Mouse (Mus musculus) stomach, embryonic 14.5 days (tissue): ENCODE data around the gene Zeb2. TPM values are rescaled to one million over a fixed set of nuclear protein-coding genes. Genes with fewer than 3 reads are reported as not detected.
"Not testable (repeated sequence)": the region's sequence is repeated elsewhere in the genome, so short reads cannot be mapped to it uniquely, and the experiment has no call there.

Source experiments
- ATAC-seq: fragments of 200-750 bp; cut with Nextera tagmentation; 2 replicates; pipeline ENCODE4 v1.8.0; 2017; ENCODE audit warnings: low read depth, moderate TSS enrichment; ENCODE audit not compliant: insufficient number of reproducible peaks, insufficient read depth, low FRiP score
- H3K27ac ChIP-seq: fragments of 300-500 bp; sonication (generic); 2 replicates; pipeline ENCODE4 v1.5.1; 2014; ENCODE audit warnings: mild to moderate bottlenecking, low read length, moderate library complexity, mixed read lengths
- H3K27me3 ChIP-seq: fragments of 300-500 bp; sonication (generic); 2 replicates; pipeline ENCODE4 v1.6.1; 2014; ENCODE audit warnings: low read length, control low read depth, mixed read lengths; ENCODE audit not compliant: control insufficient read depth, insufficient read depth
- H3K36me3 ChIP-seq: fragments of 300-500 bp; sonication (generic); 2 replicates; pipeline ENCODE4 v1.6.1; 2014; ENCODE audit warnings: mild to moderate bottlenecking, control low read depth, low read length, moderate library complexity, mixed read lengths; ENCODE audit not compliant: control insufficient read depth, insufficient read depth
- H3K4me1 ChIP-seq: fragments of 300-500 bp; sonication (generic); 2 replicates; pipeline ENCODE4 v1.6.1; 2014; ENCODE audit warnings: low read length, control low read depth, mixed read lengths; ENCODE audit not compliant: control insufficient read depth, insufficient read depth
- H3K4me2 ChIP-seq: fragments of 300-500 bp; sonication (generic); replicated peaks from 2 replicates; pipeline ENCODE4 v1.6.1; 2014; ENCODE audit warnings: low read depth, low read length, control low read depth
- H3K4me3 ChIP-seq: fragments of 300-500 bp; sonication (generic); 2 replicates; pipeline ENCODE4 v1.5.1; 2014; ENCODE audit warnings: low read depth, low read length, control low read depth
- H3K9ac ChIP-seq: fragments of 300-500 bp; sonication (generic); replicated peaks from 2 replicates; pipeline ENCODE4 v1.6.1; 2014; ENCODE audit warnings: low read depth, mild to moderate bottlenecking, control low read depth, low read length, moderate library complexity, mixed read lengths
- H3K9me3 ChIP-seq: fragments of 300-500 bp; sonication (generic); 2 replicates; pipeline ENCODE4 v1.6.1; 2016; ENCODE audit warnings: low read depth, low read length, control low read depth; ENCODE audit not compliant: control insufficient read depth
- WGBS: fragments of 180-500 bp; shearing (Covaris S2); extraction: QIAGEN DNeasy Blood & Tissue Kit; methylation state at CpG from one replicate; pipeline ENCODE4 v1.1.7; 2014; 5-methylcytosine and 5-hydroxymethylcytosine counted together
- polyA plus RNA-seq: library from polyadenylated mRNA; unstranded; fragments of >200 nt; fragmentation: Nextera tagmentation; extraction: Ambion mirVana; gene quantifications from 2 replicates; pipeline ENCODE4 v1.2.1, GENCODE M21; 2014

Zeb2 gene
- polyA plus RNA-seq, 1 experiment from 2014 or later: 73.2 TPM

DNA sequence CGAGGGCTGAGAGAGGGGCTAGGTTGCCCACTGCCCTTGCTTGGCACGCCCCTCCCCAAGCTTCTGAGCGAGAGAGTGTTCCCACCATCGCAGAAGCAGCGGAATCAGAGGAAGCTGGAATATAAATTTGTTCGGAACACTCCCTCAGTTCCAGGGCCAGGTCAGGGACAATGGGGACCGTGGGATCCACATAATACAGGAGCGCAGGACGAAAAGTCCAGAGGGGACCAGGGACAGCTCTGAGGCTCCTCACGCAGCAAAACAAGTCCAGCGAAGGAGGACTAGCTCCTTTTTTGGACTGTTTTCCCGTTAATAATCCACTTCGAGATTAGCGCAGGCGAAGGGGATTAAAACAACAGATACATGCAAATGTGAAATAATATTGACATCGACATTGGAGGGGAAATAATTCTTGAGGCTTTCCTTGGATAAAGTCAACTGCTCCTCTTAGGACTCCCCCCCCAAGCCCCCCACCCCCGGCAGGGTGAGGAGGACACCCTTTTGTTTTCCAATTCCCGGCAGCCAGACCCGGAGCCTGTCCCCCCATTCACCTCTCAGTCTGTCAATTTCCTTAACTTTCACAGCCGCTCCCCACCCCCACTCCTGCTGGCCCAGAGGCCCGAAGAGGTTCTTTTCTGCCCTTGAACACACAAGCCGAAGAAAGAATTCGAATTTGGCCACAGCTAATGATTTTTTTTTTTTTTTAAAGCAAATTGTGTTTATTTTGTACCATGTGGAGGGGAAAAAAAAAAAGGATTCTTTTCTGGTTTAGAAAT is 1.3 kb downstream of the Zeb2 start:
- H3K27me3 ChIP-seq: no peaks in the 10 kb centered on the region

DNA sequence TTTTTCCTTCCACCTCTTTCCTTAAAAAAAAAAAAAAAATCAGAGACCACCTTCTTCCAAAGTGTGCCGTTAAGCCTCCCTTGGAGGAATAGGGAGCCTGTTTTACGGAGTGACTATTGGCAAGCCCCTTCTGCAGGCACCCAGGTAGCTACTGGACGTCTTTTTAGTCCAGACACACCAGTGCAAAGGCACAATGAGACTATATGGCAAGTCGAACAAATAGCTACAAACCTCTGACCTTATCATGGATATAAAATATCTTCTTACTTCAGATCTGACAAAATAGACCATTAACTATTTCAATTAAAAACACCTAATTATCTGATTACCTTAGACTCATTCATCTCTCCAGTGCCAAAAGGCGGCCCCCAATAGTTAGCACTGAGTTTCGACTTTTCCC is 2.0 kb downstream of the Zeb2 start:
- Histone ChIP-seq H3K4me1 (peaks cover 3% of the 10 kb centered on the region; the same call in 1 of the 2 replicates), H3K9ac (peak overlapping the region; percentile 55; the same call in 1 of the 2 replicates), H3K27me3 (no peaks in the 10 kb centered on the region), H3K36me3 (no peaks in the 10 kb centered on the region), H3K4me3 (peak overlapping the region; percentile 52; the same call in 1 of the 2 replicates), H3K9me3 (no peaks in the 10 kb centered on the region), H3K4me2 (peak overlapping the region; percentile 77), H3K27ac (peak overlapping the region; percentile 88; the same call in 1 of the 2 replicates)
- no peak for ATAC-seq
- 19% methylated on average over 6 of the region's 6 CpGs for WGBS

More for the DNA sequence above, 1.3 kb downstream of the Zeb2 start:
- peak overlapping the region; percentile 52 for H3K4me3 ChIP-seq
- peak overlapping the region; percentile 77 for H3K4me2 ChIP-seq
- H3K9me3 ChIP-seq: no peaks in the 10 kb centered on the region
- no peak for ATAC-seq
- H3K4me1 ChIP-seq: peaks cover 3% of the 10 kb centered on the region; the same call in 1 of the 2 replicates
- peak overlapping the region; percentile 55 for H3K9ac ChIP-seq
- no peaks in the 10 kb centered on the region for H3K36me3 ChIP-seq
- H3K27ac ChIP-seq: peak overlapping the region; percentile 88
- 2% methylated on average over 23 of the region's 23 CpGs for WGBS

DNA sequence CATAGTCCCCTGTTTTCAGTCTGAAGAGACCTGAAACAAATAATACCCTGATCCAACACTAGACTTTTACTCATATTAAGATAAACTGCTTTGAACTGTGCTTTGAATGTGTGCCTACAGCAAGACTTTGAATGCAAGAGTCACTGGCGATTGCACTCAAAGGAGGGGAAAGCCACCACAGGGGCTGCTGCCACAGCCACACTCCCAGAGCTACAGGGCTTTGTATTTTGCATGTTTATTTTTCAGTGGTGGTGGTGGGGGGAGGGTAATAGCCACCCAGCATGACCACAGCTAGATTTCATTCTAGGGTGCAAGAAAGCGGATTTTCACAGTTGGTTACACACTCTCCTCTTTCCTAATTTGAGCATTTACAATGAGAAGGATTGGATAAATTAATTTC is 2.6 kb downstream of the Zeb2 start:
- H3K4me3 ChIP-seq: no peak overlapping the region
- H3K4me1 ChIP-seq: peaks cover 3% of the 10 kb centered on the region; the same call in 1 of the 2 replicates
- H3K36me3 ChIP-seq: no peaks in the 10 kb centered on the region
- no peak overlapping the region for H3K9ac ChIP-seq
- no peaks in the 10 kb centered on the region for H3K9me3 ChIP-seq
- no peaks in the 10 kb centered on the region for H3K27me3 ChIP-seq
- H3K27ac ChIP-seq: peak overlapping the region; percentile 17; the same call in 1 of the 2 replicates
- WGBS: 44% methylated on average over 2 of the region's 2 CpGs
- ATAC-seq: no peak
- peak overlapping the region; percentile 19 for H3K4me2 ChIP-seq

DNA sequence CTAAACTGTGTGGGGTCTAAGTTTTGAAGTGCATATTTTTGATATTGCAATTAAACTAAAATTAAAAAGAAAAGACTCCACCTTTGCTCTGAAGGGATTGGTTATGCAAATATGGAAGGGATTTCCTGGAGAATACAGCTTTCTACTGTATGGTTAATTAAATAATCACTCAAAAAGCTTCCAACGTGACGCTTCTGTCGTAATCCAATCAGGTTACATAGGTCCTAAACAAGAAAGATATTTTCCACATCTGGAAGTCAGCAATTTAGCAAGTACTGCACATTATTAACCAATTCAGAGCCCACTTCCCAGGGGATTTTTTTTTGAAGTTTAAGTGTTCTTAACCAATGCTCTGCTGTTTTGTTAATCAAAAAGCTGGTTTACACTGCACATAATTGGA is 3.3 kb downstream of the Zeb2 start:
- Histone ChIP-seq H3K27me3 (no peaks in the 10 kb centered on the region), H3K4me1 (peaks cover 3% of the 10 kb centered on the region; the same call in 1 of the 2 replicates), H3K4me3 (0 out of 2 replicates have a peak overlapping the region, but pooled peaks have one; percentile 15), H3K27ac (peak overlapping the region; percentile 66), H3K9me3 (no peaks in the 10 kb centered on the region), H3K36me3 (no peaks in the 10 kb centered on the region), H3K9ac (no peak overlapping the region; the same call in 1 of the 2 replicates), H3K4me2 (peak overlapping the region; percentile 27)
- ATAC-seq: no peak
- 40% methylated on average over 3 of the region's 3 CpGs for WGBS

DNA sequence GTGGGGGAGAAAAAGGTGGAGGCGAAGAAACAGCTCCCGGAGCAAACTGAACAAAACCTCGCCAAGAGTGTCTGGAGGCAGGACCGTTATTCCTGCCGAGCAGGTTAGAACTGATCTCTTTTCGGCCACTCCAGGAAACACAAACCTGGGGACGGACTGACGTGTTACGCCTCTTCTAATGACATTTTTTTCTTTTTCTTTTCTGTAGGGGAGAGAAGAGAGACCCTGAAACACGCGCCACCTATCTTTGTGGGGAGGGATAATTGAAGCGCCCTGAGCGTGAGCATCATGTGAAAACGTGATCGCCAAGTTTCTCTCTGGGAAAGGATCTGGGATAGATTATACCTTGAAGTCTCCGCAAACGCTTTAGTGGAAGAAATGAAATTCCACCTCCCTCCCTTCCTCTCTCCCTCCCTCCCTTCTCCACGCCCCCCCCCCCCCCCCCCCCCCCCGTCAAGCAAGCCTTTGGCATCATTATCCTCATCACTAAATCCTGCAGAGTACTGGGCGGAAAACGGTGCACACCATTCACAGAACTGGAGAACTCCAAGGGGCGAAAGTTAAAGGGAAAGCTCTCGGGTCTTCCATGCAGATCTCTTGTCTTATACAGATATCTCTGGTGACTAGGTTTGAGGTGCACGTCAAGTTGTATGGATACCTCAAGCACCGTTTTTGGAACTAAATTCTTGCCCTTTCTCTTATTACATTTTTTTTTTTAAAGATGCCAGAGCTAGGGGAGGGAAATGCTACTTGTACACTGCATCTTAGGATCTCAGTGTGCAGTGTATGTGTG is 4.1 kb downstream of the Zeb2 start:
- H3K4me2 ChIP-seq: peak overlapping the region; percentile 27
- WGBS: 1% methylated on average over 23 of the region's 25 CpGs
- H3K9ac ChIP-seq: peak overlapping the region; percentile 94
- peak overlapping the region; percentile 77 for H3K4me3 ChIP-seq
- H3K4me1 ChIP-seq: peaks cover 3% of the 10 kb centered on the region; the same call in 1 of the 2 replicates
- peak overlapping the region; percentile 96 for H3K27ac ChIP-seq
- ATAC-seq: no peak
- no peaks in the 10 kb centered on the region for H3K27me3 ChIP-seq
- no peaks in the 10 kb centered on the region for H3K9me3 ChIP-seq
- H3K36me3 ChIP-seq: no peaks in the 10 kb centered on the region

DNA sequence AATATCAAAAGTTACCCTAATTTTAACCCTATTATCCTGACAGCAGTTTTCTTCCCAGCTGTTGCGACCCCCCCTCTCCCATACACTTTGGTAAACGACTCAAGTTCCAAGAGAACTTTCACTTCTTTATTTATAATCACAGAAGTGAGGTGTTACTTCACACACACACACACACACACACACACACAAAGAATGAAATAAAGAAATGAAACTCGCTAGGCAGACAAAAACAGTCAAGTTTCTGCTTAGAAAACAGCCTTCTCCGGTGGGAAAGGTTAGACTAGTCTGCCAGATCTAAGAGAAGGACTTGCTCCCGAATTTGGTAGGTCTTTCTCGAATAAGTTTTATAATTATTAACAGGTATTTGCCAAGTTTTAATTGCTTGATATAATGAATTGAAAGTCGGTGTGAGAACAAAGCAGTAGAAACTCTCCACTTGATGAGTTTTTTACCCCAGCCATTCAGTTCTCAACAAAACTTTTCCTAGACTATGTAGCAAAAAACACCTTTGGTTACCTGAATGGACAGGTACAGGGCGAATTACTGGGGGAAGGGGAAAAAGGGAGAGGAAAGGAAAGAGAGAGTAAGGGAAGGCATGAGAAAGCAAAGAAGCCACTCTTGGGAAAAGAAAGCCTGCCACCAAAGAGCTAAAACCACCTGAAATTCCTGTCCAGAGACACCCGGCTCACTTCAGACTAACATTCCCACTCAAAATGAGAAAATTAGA is 5.0 kb downstream of the Zeb2 start:
- ATAC-seq: no peak
- Histone ChIP-seq H3K9me3 (no peaks in the 10 kb centered on the region), H3K4me3 (peak overlapping the region; percentile 77), H3K4me1 (peaks cover 3% of the 10 kb centered on the region; the same call in 1 of the 2 replicates), H3K9ac (peak overlapping the region; percentile 94), H3K36me3 (no peaks in the 10 kb centered on the region), H3K4me2 (peak overlapping the region; percentile 27), H3K27ac (peak overlapping the region; percentile 96), H3K27me3 (no peaks in the 10 kb centered on the region)
- 5% methylated on average over 9 of the region's 9 CpGs for WGBS

DNA sequence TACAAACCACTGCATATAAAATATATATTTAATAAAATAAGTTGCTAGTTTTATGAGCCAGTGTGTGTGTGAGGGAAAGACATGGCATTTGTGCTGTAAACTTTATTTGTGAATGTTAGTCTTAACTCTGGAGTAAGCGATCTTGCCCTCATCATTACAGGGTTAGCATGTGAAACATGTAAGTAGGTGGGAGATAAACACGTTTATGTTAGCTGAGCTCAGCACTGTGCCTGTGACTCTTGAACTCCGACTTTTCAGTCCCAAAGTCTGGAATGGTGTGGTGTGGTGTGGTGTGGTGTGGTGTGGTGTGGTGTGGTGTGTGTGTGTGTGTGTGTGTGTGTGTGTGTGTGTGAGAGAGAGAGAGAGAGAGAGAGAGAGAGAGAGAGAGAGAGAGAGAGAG is 5.6 kb downstream of the Zeb2 start:
- under 1% methylated on average over 3 of the region's 3 CpGs for WGBS
- Histone ChIP-seq H3K4me2 (peak overlapping the region; percentile 73), H3K27ac (peak overlapping the region; percentile 96), H3K4me3 (peak overlapping the region; percentile 77), H3K9ac (peak overlapping the region; percentile 94)
- not testable (repeated sequence) for H3K27me3 ChIP-seq, ATAC-seq, H3K36me3 ChIP-seq, H3K4me1 ChIP-seq, H3K9me3 ChIP-seq
